Mouse (Mus musculus) common myeloid progenitor, adult 5-6 weeks (primary cell): ENCODE measurements around the gene Phc2. TPM values are rescaled to one million over a fixed set of nuclear protein-coding genes. Genes with fewer than 3 reads are reported as not detected.

Source experiments
- ATAC-seq: replicated peaks from 2 replicates; pipeline ENCODE4 v1.8.0; 2016; ENCODE audit warnings: low read depth, mild to moderate bottlenecking, moderate TSS enrichment, inconsistent platforms; ENCODE audit not compliant: poor library complexity, severe bottlenecking
- total RNA-seq: library from RNA; stranded (forward); fragments of 200-1000, 187-1606 nt; gene quantifications from 2 replicates; pipeline ENCODE4 v1.2.3, GENCODE M21; 2017

The Phc2 gene
- total RNA-seq, 1 experiment from 2014 or later: 23.0 TPM

DNA sequence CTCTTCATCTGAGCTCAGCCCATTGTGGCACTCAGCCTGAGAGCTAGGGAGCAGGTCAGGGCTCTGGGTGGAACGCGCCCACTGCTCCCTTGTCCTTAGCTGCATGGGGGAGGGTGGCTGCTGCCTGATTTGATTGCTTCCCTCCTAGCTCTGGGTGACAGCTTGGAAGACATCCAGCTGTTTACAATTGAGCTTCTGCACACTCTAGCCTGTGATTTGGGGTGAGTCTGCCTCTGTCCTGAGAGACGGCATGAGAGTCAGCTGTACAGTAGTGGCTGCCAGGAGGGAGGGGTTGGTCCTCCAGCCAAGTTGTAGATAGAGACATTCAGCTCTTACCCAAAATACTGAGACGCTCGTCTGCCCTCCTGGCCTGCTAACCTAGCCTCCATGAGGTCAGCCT, 79.7 kb downstream of the Phc2 start:
- 0 out of 2 replicates have a peak, but pooled peaks have one; percentile 7 for ATAC-seq

DNA sequence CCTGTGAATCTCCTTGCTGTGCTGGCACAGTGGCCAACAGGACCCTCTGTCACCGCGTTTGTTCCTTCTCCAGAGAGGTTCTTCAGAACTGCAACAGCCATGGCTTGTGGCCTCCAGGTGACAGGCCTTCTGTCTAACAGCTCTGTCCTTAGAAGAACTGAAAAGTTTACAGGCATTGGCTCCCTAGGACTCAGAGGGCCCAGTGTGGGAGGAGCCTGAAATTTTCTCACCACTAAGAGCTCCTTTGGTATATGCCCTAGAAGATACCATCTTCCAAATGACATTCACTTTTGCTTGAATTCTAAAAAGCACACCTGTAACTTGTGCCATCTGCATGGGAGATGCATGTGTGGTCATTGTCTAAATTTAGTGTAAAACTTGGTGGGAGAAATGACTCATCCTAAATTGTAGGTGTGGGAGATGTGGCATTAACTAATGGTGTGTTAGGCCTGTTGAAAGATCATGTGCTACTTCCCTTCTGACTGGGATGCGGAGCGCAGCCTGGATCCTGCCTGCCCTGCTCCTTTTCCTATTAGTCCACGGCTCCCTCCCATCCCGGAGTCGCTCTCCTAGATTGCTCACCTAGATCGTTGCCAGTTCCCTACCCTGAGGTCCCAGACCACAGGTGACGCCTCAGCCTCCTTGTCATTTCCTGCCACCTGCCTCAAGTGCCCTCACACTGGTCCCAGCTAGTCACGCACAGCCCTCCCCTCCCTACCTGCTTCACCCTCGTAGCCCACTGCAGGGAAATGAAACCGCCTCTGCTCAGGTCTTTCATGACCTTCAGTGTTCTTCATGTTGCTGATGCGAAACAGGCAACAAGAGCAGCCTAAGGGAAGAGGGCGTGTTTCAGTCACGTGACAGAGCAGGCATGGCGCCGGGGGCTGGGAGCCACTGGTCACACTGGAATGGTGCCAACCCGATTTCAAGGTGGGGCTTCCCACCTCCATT, 80.5 kb downstream of the Phc2 start:
- ATAC-seq: no peak

DNA sequence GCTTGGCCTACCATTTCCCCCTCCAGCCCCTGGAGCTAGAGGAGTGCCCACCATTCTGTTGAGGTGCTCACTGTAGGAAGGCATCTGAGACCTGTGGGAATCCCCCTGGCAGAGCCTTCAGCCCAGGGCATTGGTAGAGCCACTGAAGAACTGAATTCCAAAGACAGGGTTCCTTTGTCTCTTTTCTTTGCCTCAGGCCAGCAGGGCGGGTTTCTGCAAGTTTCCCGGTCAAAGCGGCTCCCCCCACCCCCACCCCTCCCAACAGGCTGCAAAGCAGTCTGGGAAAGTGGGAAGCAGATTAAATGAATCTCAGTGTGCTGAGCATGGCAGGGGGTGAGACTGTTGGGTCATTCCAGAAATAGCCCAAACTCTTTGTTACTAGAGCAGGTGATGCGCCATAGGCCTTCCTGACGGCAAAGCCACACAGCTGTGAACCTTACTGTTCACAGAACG, 82.7 kb downstream of the Phc2 start:
- ATAC-seq: no peak

DNA sequence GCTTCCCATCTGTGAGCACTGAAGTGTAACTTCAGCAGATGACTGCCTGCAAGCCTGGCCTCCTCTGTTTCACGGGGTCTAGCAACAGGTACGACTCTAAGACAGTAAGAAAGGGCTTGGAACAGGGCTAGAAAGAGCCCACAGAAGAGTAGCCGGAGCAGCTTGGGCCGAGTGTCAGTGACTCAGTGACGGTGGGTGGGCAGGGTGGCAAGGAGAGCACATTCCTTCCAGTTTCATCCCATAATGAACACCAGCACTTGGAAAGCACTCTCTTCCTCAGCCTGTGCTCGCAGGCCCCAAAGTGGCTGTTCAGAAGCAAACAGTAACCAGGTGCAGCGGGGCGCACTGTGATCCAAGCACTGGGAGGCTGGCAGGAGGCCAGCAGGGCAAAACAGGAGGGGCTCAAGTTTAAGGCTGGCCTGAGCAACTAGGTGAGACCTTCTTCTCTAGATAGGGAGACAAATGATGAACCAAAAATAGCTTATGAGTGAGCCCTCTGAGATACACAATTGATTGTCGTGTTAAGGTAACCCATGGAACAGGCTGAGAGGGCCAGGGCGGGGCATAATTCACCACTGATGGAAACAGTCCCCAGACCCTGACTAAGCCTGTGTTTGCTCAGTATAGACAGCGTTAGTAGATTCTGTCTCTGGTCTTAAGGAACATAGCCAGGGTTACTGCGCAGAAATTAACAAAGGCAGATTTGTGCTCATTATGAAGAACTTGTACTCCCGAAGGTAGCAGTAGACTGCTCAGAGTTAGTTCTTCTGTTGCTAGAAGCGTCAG, 83.5 kb downstream of the Phc2 start:
- no peak for ATAC-seq

DNA sequence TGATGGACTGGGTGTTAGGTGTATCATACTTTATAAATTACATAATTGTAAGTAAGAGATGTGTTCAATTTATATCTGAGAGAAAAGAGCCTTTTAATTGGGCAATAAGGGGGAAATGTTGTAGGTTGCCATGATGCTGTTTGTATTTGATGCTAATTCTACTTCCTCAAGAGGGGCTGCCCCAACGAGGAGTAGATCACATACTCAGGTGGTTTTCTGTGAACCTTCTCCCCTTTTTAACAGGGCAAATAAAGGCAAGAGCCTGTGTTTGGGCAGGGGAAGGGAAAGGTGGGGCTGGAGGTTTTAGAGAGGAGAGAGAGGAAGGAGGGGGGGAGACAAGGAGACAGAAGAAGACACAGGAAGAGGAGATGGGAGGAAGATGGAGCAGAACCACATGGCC, 86.4 kb downstream of the Phc2 start:
- no peak for ATAC-seq

DNA sequence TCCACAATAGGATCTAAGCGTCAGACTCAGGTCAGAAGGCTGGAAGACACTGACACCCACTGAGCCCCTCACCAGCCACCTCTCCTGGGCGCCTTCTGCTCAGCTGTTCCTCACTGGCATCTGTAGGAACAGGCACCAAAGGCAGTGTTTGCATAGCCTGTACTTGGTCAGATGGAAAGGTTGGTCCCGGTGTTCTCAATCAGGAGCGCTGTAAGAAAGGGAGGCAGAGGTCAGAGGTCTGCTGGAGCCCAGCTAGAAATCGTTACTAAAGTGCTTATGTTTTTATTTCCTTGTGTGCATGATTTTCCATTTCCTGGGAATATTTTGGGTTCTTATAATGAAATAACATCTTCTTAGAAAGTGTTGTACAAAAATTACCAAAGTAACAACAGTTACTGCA, 87.4 kb downstream of the Phc2 start:
- no peak for ATAC-seq

DNA sequence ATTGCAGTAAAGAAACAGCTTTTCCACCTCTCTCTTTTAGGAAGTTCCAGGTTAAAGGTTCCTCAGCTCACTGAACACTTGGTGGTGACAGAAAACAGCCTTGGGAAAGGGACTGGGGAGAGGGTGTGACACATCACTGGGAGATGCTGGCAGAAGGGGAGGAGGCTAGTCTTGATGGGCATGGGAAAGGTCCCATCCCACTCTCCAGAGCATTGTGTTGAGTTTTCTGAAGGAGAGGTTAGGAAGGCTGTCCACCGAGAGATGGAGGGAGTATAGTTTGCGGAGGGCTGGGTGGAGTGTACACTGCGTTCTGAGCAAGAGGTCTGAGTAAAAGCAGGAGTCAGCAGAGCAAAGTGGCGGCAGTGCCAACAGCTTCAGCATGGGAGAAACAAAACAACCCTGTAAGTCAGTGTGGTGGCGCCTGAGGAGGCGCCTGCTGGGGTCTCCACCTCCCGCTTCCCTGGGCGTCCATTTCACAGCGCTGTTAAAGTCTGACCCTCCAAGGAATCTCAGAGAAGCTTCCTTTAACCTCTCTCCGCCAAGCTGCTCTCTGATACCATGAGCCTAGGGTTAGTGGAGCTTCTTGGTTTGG, 88.0 kb downstream of the Phc2 start:
- ATAC-seq: no peak

DNA sequence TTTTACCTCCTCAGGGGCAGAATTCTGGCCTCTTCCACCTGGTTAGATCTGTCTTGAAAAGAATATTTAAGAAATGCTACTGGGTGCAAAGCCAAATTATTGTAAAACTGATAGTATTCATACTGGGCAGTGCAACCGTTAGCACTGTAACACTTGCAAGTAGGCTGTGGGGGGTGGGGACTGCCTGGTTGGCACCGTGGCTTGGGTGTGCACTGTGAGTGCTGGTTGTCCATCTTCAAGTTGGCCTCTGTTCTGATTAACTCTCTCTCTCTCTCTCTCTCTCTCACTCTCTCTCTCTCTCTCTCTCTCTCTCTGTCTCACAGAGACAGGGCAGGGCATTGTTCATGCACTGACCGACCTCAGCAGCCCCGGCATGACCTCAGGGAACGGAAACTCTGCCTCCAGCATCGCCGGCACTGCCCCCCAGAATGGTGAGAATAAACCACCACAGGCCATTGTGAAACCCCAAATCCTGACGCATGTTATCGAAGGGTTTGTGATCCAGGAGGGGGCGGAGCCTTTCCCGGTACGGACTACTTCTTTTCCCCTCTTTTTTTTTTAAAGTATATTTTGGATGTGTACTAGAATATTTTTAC, 88.6 kb downstream of the Phc2 start:
- ATAC-seq: no peak

DNA sequence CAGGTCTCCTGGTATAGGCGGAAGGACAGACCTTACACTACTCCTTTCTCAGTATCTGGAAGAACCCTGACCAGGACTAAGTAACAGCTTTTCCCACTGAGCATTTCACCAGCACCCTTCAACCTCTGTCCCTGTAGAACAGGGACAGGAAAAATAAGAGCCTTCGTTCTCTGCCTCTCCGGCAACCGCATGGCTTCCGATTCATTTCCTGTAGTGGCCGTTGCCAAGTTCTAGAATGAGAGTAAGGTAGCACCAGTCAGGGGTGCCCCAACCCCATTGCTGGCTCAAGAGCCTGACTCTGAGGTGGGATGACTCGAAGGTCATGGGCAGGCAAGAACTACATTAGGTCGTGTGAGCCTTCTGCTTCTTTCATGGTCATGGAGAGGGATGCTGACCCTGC, 90.7 kb downstream of the Phc2 start:
- ATAC-seq: peak; percentile 55

DNA sequence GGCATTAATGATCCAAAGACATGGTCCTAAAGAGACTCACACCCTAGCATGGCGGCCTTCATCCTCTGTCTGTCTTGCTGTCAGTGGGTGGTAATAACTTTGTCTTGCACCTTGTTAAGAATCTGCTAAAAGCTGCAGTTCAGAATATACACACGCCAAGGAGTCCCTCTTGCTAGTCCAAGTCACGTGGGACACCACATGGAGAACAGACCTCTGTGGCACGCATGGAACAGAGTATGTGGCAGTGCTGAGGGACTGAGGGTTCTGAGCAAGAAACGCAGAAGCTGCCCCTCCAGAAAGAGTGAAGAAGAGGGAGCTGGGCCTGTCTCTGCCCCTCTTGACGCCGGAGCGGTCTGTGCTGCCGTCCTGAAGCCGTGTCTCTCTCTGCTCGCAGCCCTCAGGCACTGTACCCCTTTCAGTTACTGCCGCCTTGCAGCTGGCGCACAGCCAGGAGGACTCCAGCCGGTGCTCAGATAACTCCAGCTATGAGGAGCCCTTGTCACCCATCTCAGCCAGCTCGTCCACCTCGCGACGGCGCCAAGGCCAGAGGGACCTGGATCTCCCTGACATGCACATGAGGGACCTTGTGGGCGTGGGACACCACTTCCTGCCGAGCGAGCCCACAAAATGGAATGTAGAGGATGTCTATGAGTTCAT, 93.2 kb downstream of the Phc2 start:
- ATAC-seq: peak; percentile 45; the same call in 1 of the 2 replicates

DNA sequence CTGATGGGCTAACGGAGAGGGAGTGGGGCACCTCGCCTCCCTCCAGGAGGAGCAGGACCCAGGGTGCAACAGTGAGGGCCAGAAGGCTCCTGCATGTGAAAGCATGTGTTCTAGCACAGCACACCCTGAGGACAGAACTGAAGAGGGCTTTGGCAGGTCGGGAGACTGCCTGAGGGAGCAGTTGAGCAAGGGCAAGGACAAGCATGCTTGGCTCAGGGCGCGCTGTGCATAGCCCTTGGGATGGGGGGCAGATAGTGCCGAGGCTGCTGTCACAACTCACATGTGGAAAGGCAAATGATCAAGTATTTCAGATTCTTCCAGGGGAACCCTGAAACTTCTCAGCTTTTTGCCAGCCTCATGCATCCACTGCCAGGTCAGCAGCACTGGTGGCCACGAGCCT, 93.8 kb downstream of the Phc2 start:
- ATAC-seq: no peak

DNA sequence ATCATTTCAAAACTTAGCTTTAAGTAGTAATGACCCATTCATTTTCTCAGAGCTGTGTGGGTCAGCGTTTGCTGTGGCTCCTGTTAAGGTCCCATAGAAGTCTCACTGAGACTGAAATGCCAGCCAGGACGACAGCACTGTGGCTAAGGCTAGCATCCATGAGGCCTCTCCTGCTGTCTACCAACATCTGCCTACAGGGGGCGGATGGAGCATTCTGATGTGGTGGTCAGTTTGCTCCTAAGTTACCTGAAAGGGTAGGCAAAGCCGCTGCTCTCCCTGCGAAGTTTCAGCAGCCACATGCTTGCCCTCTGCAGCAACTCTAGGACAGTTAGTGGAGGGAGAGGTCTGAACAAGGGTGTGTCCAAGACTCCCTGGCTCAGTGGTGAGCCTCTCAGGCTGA, 96.5 kb downstream of the Phc2 start:
- ATAC-seq: no peak

DNA sequence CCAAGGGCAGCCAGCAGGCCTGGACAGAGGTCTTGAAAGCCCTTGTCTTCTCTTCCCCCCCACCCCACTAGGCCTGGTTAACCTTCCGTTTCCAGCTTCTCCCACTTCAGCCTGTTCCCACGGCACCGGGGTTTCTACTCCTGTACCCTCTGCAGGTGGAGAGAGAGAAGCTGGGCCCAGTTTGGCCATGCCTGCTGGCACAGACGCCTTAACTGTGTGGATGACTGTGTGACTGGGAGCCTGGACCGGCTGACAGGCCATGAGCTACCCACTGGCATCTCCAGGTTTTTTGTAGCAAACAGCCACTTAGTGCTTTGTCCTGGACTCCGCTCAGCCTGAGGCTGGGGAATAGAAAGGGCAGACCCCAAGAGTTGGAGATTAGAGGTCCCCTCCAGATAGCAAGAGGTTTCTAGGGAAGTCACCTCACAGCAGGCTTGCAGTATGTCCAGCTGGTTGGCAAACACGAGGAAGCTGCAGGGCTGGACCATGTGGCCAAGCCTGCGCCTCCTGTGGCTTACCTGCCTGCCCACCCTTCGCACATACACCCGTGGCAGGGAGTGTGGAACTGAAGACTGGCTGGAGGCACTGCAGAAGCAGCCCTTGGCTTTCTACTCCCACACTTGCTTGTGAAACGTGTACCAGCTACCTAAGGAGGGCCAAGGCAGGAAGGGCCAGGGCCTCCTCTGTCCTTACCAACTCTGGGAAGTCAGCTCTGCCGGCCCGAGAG, 97.7 kb downstream of the Phc2 start:
- no peak for ATAC-seq

DNA sequence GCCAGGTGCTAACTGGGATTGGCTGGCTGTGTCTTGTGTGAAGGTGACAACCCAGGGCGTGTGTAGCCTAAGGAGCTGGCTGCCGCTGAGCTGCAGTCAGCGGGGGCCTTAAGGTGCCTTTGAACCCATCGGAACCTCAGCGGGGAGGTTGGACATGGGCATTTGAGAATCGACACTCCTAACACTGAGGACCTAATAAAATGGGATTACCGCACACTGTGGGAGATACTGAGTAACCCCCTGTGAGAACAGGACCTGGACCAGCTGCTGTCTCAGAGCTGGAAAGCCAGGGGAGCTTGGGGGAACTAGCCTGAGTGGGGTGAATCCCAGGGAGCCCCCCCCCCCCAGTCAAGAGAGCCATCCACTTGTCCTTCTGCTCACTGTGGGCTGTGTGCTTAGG, 99.1 kb downstream of the Phc2 start:
- no peak for ATAC-seq

DNA sequence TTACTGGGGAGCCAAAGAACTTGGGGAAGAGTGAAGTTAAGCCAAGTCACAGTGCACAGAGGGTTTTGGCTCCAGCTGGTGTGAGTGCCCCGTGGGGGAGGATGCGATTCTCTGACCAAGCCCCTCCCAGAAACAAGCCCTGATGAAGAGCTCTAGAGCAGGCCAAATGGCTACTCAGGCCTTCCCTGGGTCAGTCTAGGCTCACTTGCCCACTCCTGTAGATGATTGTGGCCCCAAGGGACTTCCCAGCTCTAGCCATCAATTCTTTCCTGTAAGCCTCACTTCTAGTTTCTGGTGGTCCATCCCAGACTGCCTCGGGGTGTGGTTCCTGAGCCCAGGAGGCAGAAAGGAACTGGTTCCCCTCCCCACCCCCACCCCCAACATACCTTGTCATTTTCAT, 100.6 kb downstream of the Phc2 start, which contains the start of gene A3galt2:
A3galt2 (plus strand) TSS at position 301 of the 400 bp plus-strand sequence.
- no peak for ATAC-seq

DNA sequence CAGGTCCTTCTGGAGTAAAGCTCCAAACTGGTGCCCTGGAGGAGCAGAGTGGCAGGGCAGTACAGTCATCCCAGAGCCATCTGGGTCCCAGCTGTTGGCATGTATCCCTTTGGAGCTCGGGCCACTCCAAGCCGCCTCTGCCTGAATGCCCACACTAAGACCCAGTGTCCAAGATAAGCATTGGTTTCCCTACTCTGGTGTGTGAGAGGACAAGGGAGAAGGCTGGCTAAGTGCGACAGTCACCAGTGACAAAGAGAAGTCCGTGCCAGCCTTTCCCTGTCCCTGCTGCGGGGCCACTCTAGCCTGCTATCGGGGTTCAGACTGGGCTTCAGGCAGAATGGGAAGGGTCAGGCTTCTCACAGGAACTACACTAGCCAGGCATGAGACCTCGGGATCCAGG, 101.4 kb downstream of the Phc2 start:
- ATAC-seq: no peak

DNA sequence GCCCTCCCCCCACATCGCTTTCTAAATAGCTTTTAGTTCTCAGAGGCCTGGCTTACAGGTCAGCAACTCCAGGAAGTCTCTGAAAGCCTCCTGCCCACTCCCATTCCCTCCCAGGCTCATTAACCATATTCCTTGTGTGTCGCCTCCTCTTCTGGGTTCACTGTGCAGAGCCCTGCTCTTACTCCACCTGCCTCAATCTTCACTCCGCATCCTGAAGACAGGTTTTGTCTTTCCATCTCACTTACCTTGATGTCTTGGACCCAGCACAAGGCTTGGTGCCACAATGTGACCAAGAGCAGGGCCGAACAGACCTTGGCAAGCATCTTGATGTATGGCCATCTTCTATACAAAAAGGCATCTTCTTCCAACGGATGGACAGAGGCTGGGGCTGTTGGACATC, 104.7 kb downstream of the Phc2 start:
- ATAC-seq: no peak

DNA sequence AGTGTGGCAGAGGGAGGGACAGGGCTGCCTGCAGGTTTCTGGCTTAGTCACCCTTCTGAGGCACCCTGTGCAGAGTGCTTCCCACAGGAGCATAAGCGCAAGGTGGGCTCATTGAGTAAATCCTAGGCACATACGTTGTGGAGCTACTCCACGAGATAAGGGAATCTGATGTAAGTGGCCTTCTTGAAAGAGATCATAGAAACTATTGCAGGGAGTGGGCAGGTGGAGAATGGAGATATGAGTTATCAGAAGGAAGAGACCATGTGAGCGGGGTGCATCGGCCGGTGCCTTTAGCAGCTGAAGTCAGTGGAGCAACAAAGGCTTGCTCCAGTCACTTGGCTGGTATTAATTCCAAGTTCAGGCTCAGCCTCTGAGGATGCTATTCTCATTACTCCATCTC, 105.5 kb downstream of the Phc2 start:
- ATAC-seq: peak; percentile 45; the same call in 1 of the 2 replicates

DNA sequence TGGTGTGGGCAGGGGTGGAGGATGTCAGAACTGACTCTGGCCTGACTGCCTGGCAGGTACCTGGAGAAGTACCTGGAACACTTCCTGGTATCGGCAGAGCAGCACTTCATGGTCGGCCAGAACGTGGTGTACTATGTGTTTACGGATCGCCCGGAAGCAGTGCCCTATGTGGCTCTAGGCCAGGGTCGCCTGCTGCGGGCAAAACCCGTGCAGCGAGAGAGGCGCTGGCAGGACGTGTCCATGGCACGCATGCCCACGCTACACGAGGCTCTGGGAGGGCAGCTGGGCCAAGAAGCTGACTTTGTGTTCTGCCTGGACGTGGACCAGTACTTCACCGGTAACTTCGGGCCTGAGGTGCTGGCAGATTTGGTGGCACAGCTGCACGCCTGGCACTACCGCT, 112.4 kb downstream of the Phc2 start:
- ATAC-seq: no peak
